In the genomic region with DNA sequence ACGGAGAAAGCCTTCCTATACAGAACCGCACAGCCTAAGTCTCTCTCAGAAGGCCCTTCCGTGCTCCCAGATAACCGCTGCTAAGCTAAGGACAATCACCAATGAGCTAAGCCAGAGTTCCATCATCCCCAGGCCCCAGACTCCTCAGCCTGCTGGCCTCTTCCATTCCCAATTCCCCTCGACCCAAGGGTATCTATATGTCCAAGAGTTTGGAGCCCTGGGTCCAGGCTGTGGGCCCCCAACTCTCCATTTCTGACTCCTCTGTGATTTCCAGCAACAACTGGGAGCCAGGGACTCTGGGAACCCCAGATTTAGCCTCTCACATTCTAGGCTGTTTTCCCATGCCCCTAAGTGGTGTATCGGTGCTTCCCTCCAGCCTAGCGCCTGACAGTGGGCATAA, we compare ENCODE assay signal across 22 mouse cellular contexts.
"Had no signal": no experiment of that assay in that cellular context is flagged by ENCODE, and none has a peak within 500 bp of the region (broad histone marks: within the 10 kb centered on the region; RNA-seq: fewer than 3 reads in every experiment).

No protein-coding gene starts in this region.

- H3K27ac ChIP-seq: lung, embryonic 15.5 days; midbrain, embryonic 10.5 days; midbrain, embryonic 13.5 days; neural tube, embryonic 13.5 days; neural tube, embryonic 15.5 days; stomach, embryonic 15.5 days; stomach, postnatal 0 days had no signal

- H3K9me3 ChIP-seq: lung, embryonic 15.5 days; midbrain, embryonic 10.5 days; midbrain, embryonic 13.5 days; neural tube, embryonic 13.5 days; neural tube, embryonic 15.5 days; stomach, embryonic 15.5 days had no signal

- H3K36me3 ChIP-seq: lung, embryonic 15.5 days; midbrain, embryonic 10.5 days; midbrain, embryonic 13.5 days; neural tube, embryonic 13.5 days; neural tube, embryonic 15.5 days; stomach, embryonic 15.5 days had no signal

- H3K27me3 ChIP-seq: lung, embryonic 15.5 days; midbrain, embryonic 13.5 days; neural tube, embryonic 13.5 days; neural tube, embryonic 15.5 days; stomach, embryonic 15.5 days had no signal

- H3K4me3 ChIP-seq: lung, embryonic 15.5 days; megakaryocyte, embryonic 14.5 days; midbrain, embryonic 10.5 days; midbrain, embryonic 13.5 days; myocyte; neural tube, embryonic 13.5 days; neural tube, embryonic 15.5 days; stomach, embryonic 15.5 days had no signal

- H3K4me2 ChIP-seq: lung, embryonic 15.5 days; midbrain, embryonic 13.5 days; neural tube, embryonic 13.5 days; neural tube, embryonic 15.5 days; stomach, embryonic 15.5 days had no signal

- H3K9ac ChIP-seq: liver, postnatal 0 days; lung, embryonic 15.5 days; midbrain, embryonic 13.5 days; neural tube, embryonic 13.5 days; neural tube, embryonic 15.5 days; stomach, embryonic 15.5 days had no signal

- H3K4me1 ChIP-seq: midbrain, embryonic 13.5 days; neural tube, embryonic 13.5 days; neural tube, embryonic 15.5 days had no signal

- DNase-seq: liver, postnatal 0 days; lung, adult 2 months; lung, postnatal 14 days; lung, postnatal 36 days; retina, postnatal 1 day; right cerebral cortex, adult 18-20 months; right cerebral cortex, postnatal 25 days; right cerebral cortex, postnatal 4 days; thymus, adult 2 months; thymus, postnatal 25 days; thymus, postnatal 4 days had no signal

- ATAC-seq: liver, postnatal 0 days; lung, postnatal 0 days; midbrain, embryonic 13.5 days; midbrain, embryonic 16.5 days had no signal
